Mouse (Mus musculus): ENCODE results near the gene Dscaml1. TPM values are rescaled to one million over a fixed set of nuclear protein-coding genes. Genes with fewer than 3 reads are reported as not detected.

Gene Dscaml1
- total and polyA plus RNA-seq, 2 experiments from 2014 or later: 0.04 to 0.84 TPM

- Histone ChIP-seq H3K4me3 (ENCODE audit: low read depth, low read length) (no peak overlapping the region), H3K36me3 (replicated peaks; ENCODE audit: control insufficient read depth, insufficient read depth, low read length) (no peaks in the 10 kb centered on the region), H3K9me3 (replicated peaks; ENCODE audit: control insufficient read depth, low read length) (no peaks in the 10 kb centered on the region), H3K4me1 (ENCODE audit: control insufficient read depth, insufficient read depth) (no peaks in the 10 kb centered on the region), H3K27me3 (ENCODE audit: control insufficient read depth, insufficient read depth, low read length) (0 out of 2 replicates have a peak, but pooled peaks cover 2% of the 10 kb centered on the region), H3K27ac (ENCODE audit: low read depth) (no peak overlapping the region), H3K9ac (replicated peaks; ENCODE audit: low read depth, low read length) (no peak overlapping the region), H3K4me2 (ENCODE audit: low read depth, low read length) (no peak overlapping the region)
- DNase-seq (ENCODE audit: low spot score) (no peak), ATAC-seq (ENCODE audit: insufficient read depth, low read depth) (no peak)
- TF ChIP-seq CTCF (IDR thresholded peaks at IDR 0.05; ENCODE audit: low read depth) (no peak), EP300 (IDR thresholded peaks at IDR 0.05; ENCODE audit: low read depth) (no peak)
- WGBS: 27% methylated on average over 6 of the region's 6 CpGs
Observed at GRCm38 (mm10) chr9:45645526-45645925, 219.1 kb downstream of the Dscaml1 start.

GRCm38 (mm10) chr9:45651078-45651809 is 224.8 kb downstream of the Dscaml1 start:
- Histone ChIP-seq H3K27ac (ENCODE audit: low read depth) (no peak overlapping the region), H3K9ac (replicated peaks; ENCODE audit: low read depth, low read length) (no peak overlapping the region), H3K9me3 (replicated peaks; ENCODE audit: control insufficient read depth, low read length) (no peaks in the 10 kb centered on the region), H3K36me3 (replicated peaks; ENCODE audit: control insufficient read depth, insufficient read depth, low read length) (no peaks in the 10 kb centered on the region), H3K4me3 (ENCODE audit: low read depth, low read length) (no peak overlapping the region), H3K4me2 (ENCODE audit: low read depth, low read length) (no peak overlapping the region), H3K27me3 (ENCODE audit: control insufficient read depth, insufficient read depth, low read length) (peaks cover 3% of the 10 kb centered on the region; the same call in 1 of the 2 replicates), H3K4me1 (ENCODE audit: control insufficient read depth, insufficient read depth) (no peaks in the 10 kb centered on the region)
- DNase-seq (ENCODE audit: low spot score) (no peak), ATAC-seq (ENCODE audit: insufficient read depth, low read depth) (no peak)
- TF ChIP-seq EP300 (IDR thresholded peaks at IDR 0.05; ENCODE audit: low read depth) (no peak), CTCF (IDR thresholded peaks at IDR 0.05; ENCODE audit: low read depth) (no peak)
- 68% methylated on average over 13 of the region's 13 CpGs for WGBS

GRCm38 (mm10) chr9:45651810-45652177 is 225.4 kb downstream of the Dscaml1 start:
- Histone ChIP-seq H3K36me3 (replicated peaks; ENCODE audit: control insufficient read depth, insufficient read depth, low read length) (no peaks in the 10 kb centered on the region), H3K27me3 (ENCODE audit: control insufficient read depth, insufficient read depth, low read length) (peaks cover 3% of the 10 kb centered on the region; the same call in 1 of the 2 replicates), H3K9me3 (replicated peaks; ENCODE audit: control insufficient read depth, low read length) (no peaks in the 10 kb centered on the region), H3K4me1 (ENCODE audit: control insufficient read depth, insufficient read depth) (no peaks in the 10 kb centered on the region), H3K4me2 (ENCODE audit: low read depth, low read length) (no peak overlapping the region), H3K9ac (replicated peaks; ENCODE audit: low read depth, low read length) (no peak overlapping the region), H3K4me3 (ENCODE audit: low read depth, low read length) (no peak overlapping the region), H3K27ac (ENCODE audit: low read depth) (no peak overlapping the region)
- WGBS: 83% methylated on average over 3 of the region's 3 CpGs
- TF ChIP-seq CTCF (IDR thresholded peaks at IDR 0.05; ENCODE audit: low read depth) (no peak), EP300 (IDR thresholded peaks at IDR 0.05; ENCODE audit: low read depth) (no peak)
- no peak for ATAC-seq (ENCODE audit: insufficient read depth, low read depth)
- DNase-seq (ENCODE audit: low spot score): no peak

GRCm38 (mm10) chr9:45657172-45658062 is 231.0 kb downstream of the Dscaml1 start:
- H3K27me3 ChIP-seq (ENCODE audit: control insufficient read depth, insufficient read depth, low read length): no peaks in the 10 kb centered on the region
- no peaks in the 10 kb centered on the region for H3K36me3 ChIP-seq (replicated peaks; ENCODE audit: control insufficient read depth, insufficient read depth, low read length)
- ATAC-seq (ENCODE audit: insufficient read depth, low read depth): no peak
- no peak overlapping the region for H3K4me2 ChIP-seq (ENCODE audit: low read depth, low read length)
- H3K9ac ChIP-seq (replicated peaks; ENCODE audit: low read depth, low read length): no peak overlapping the region
- no peak for DNase-seq (ENCODE audit: low spot score)
- no peak overlapping the region for H3K27ac ChIP-seq (ENCODE audit: low read depth)
- no peaks in the 10 kb centered on the region for H3K9me3 ChIP-seq (replicated peaks; ENCODE audit: control insufficient read depth, low read length)
- no peak overlapping the region for H3K4me3 ChIP-seq (ENCODE audit: low read depth, low read length)
- TF ChIP-seq CTCF (IDR thresholded peaks at IDR 0.05; ENCODE audit: low read depth) (no peak), EP300 (IDR thresholded peaks at IDR 0.05; ENCODE audit: low read depth) (no peak)
- H3K4me1 ChIP-seq (ENCODE audit: control insufficient read depth, insufficient read depth): no peaks in the 10 kb centered on the region
- WGBS: 21% methylated on average over 9 of the region's 9 CpGs

- WGBS: 38% methylated on average over 3 of the region's 3 CpGs
- Histone ChIP-seq H3K27me3 (ENCODE audit: control insufficient read depth, insufficient read depth, low read length) (0 out of 2 replicates have a peak, but pooled peaks cover 3% of the 10 kb centered on the region), H3K4me2 (ENCODE audit: low read depth, low read length) (no peak overlapping the region), H3K4me1 (ENCODE audit: control insufficient read depth, insufficient read depth) (no peaks in the 10 kb centered on the region), H3K4me3 (ENCODE audit: low read depth, low read length) (no peak overlapping the region), H3K36me3 (replicated peaks; ENCODE audit: control insufficient read depth, insufficient read depth, low read length) (no peaks in the 10 kb centered on the region), H3K9ac (replicated peaks; ENCODE audit: low read depth, low read length) (no peak overlapping the region), H3K9me3 (replicated peaks; ENCODE audit: control insufficient read depth, low read length) (no peaks in the 10 kb centered on the region), H3K27ac (ENCODE audit: low read depth) (no peak overlapping the region)
- no peak for ATAC-seq (ENCODE audit: insufficient read depth, low read depth)
- no peak for DNase-seq (ENCODE audit: low spot score)
- TF ChIP-seq CTCF (IDR thresholded peaks at IDR 0.05; ENCODE audit: low read depth): no peak
Observed at GRCm38 (mm10) chr9:45660191-45660590, 233.8 kb downstream of the Dscaml1 start.
